ENCODE assay signal across 12 mouse cellular contexts in genomic region chr2:156781836-156782480, GRCm38 (mm10). TPM values are rescaled to one million over a fixed set of nuclear protein-coding genes. Genes with fewer than 3 reads are reported as not detected.
A peak's percentile ranks its signal among the peaks of the same experiment; 100 is the strongest.
DNase-seq lines count a peak whose midpoint lies in the region; ATAC-seq and TF ChIP-seq lines count a peak whose summit lies in the region.
"Had no signal": no experiment of that assay in that cellular context is flagged by ENCODE, and none has a peak within 500 bp of the region (broad histone marks: within the 10 kb centered on the region; RNA-seq: fewer than 3 reads in every experiment).

No protein-coding gene starts in this region.

- H3K4me1 ChIP-seq in lung, embryonic 14.5 days (ENCODE audit: insufficient read depth) = peaks cover 6% of the 10 kb centered on the region
- no peaks in the 10 kb centered on the region for H3K4me1 ChIP-seq in lung, adult 2 months (ENCODE audit: control insufficient read depth, insufficient read depth, low read length)
- H3K4me1 ChIP-seq in MEL (ENCODE audit: control insufficient read depth in 1 of 2, insufficient read depth in 2 of 2, low read length in 2 of 2) = peaks cover 19 to 52% of the 10 kb centered on the region in 2 experiments
- peaks cover 35% of the 10 kb centered on the region for H3K4me1 ChIP-seq in embryonic facial prominence, embryonic 10.5 days
- peaks cover 5% of the 10 kb centered on the region; the same call in 1 of the 2 replicates for H3K4me1 ChIP-seq in kidney, embryonic 14.5 days (ENCODE audit: control insufficient read depth, insufficient read depth, low read length)

- no peak overlapping the region for H3K4me2 ChIP-seq in lung, embryonic 14.5 days
- H3K4me2 ChIP-seq in kidney, embryonic 14.5 days (replicated peaks; ENCODE audit: low read depth, low read length) = no peak overlapping the region
- H3K4me2 ChIP-seq: embryonic facial prominence, embryonic 13.5 days had no signal

- TF ChIP-seq RAD21 in MEL (IDR thresholded peaks at IDR 0.05; ENCODE audit: low read depth, low read length) = peak; percentile 23

- peaks cover 8% of the 10 kb centered on the region; the same call in 1 of the 2 replicates for H3K36me3 ChIP-seq in lung, embryonic 14.5 days (ENCODE audit: insufficient read depth)
- H3K36me3 ChIP-seq in MEL (ENCODE audit: control insufficient read depth in 1 of 2, insufficient read depth in 2 of 2, low read length in 2 of 2) = peaks cover 0 to 31% of the 10 kb centered on the region in 2 experiments; a peak in 2 of 4 replicates
- H3K36me3 ChIP-seq in embryonic facial prominence, embryonic 10.5 days (replicated peaks) = no peaks in the 10 kb centered on the region
- H3K36me3 ChIP-seq in kidney, embryonic 14.5 days (ENCODE audit: control insufficient read depth, insufficient read depth, low read length) = no peaks in the 10 kb centered on the region

- no peaks in the 10 kb centered on the region for H3K9me3 ChIP-seq in lung, embryonic 14.5 days (ENCODE audit: low read depth, low read length)
- no peaks in the 10 kb centered on the region for H3K9me3 ChIP-seq in MEL (replicated peaks; ENCODE audit: insufficient read depth, low read length)
- H3K9me3 ChIP-seq in embryonic facial prominence, embryonic 10.5 days = 0 out of 2 replicates have a peak, but pooled peaks cover 7% of the 10 kb centered on the region
- no peaks in the 10 kb centered on the region for H3K9me3 ChIP-seq in kidney, embryonic 14.5 days (ENCODE audit: control insufficient read depth, low read length)

- no peaks in the 10 kb centered on the region for H3K79me2 ChIP-seq in MEL (ENCODE audit: control insufficient read depth, insufficient read depth, low read length, poor library complexity)

- TF ChIP-seq CTCF in lung, embryonic 14.5 days (IDR thresholded peaks at IDR 0.05; ENCODE audit: low read depth) = 0 out of 2 replicates have a peak, but pooled peaks have one; percentile 10
- no peak for TF ChIP-seq CTCF in lung, adult 2 months (IDR thresholded peaks at IDR 0.05; ENCODE audit: insufficient read depth, low read length)
- peak; percentile 21 to 57 (median 28); a peak in 5 of 6 replicates for TF ChIP-seq CTCF in MEL (IDR thresholded peaks at IDR 0.05 in 2 of 3, conservative IDR thresholded peaks at IDR 0.05 in 1 of 3; ENCODE audit: control insufficient read depth in 1 of 3, insufficient read depth in 1 of 3, low read depth in 2 of 3, low read length in 3 of 3, poor library complexity in 1 of 3, severe bottlenecking in 1 of 3)

- WGBS in lung, embryonic 14.5 days = 63% methylated on average over 4 of the region's 4 CpGs
- WGBS in lung, adult 2 months = 80% methylated on average over 4 of the region's 4 CpGs
- 70% methylated on average over 4 of the region's 4 CpGs for WGBS in embryonic facial prominence, embryonic 10.5 days
- 80% methylated on average over 4 of the region's 4 CpGs for WGBS in kidney, embryonic 14.5 days

- TF ChIP-seq EP300 in MEL (IDR thresholded peaks at IDR 0.05; ENCODE audit: low read depth in 1 of 2, low read length in 2 of 2) = peak; percentile 66 to 83

- ATAC-seq in lung, embryonic 14.5 days (ENCODE audit: insufficient read depth) = no peak
- ATAC-seq in megakaryocyte-erythroid progenitor cell, adult 5-6 weeks (replicated peaks; ENCODE audit: low FRiP score, low TSS enrichment, poor library complexity, severe bottlenecking) = peak; percentile 37
- ATAC-seq in kidney, embryonic 14.5 days (ENCODE audit: low FRiP score, low TSS enrichment) = no peak
- ATAC-seq: forebrain, postnatal 0 days had no signal

- H3K4me3 ChIP-seq in lung, embryonic 14.5 days (ENCODE audit: low read depth, low read length) = no peak overlapping the region
- no peak overlapping the region for H3K4me3 ChIP-seq in lung, adult 2 months (replicated peaks; ENCODE audit: extremely low read depth, low read depth, low read length)
- no peak overlapping the region for H3K4me3 ChIP-seq in MEL (ENCODE audit: control insufficient read depth in 1 of 2, insufficient read depth in 1 of 2, low read depth in 2 of 2, low read length in 2 of 2)
- no peak overlapping the region for H3K4me3 ChIP-seq in embryonic facial prominence, embryonic 10.5 days
- no peak overlapping the region for H3K4me3 ChIP-seq in kidney, embryonic 14.5 days (ENCODE audit: low read length)
- H3K4me3 ChIP-seq: embryonic facial prominence, embryonic 13.5 days had no signal

- no peak overlapping the region for H3K9ac ChIP-seq in lung, embryonic 14.5 days
- H3K9ac ChIP-seq in MEL (ENCODE audit: control insufficient read depth, low read depth, low read length, poor library complexity, severe bottlenecking) = peak overlapping the region; percentile 51
- no peak overlapping the region for H3K9ac ChIP-seq in kidney, embryonic 14.5 days (ENCODE audit: low read depth, low read length)
- H3K9ac ChIP-seq: embryonic facial prominence, embryonic 13.5 days; forebrain, postnatal 0 days had no signal

- H3K27me3 ChIP-seq in lung, embryonic 14.5 days (ENCODE audit: insufficient read depth, low read length) = no peaks in the 10 kb centered on the region
- no peaks in the 10 kb centered on the region for H3K27me3 ChIP-seq in MEL (ENCODE audit: control insufficient read depth in 1 of 2, insufficient read depth in 2 of 2, low read length in 2 of 2)
- peaks cover 12% of the 10 kb centered on the region for H3K27me3 ChIP-seq in embryonic facial prominence, embryonic 10.5 days (replicated peaks; ENCODE audit: low read depth, poor library complexity, severe bottlenecking)
- no peaks in the 10 kb centered on the region for H3K27me3 ChIP-seq in kidney, embryonic 14.5 days (ENCODE audit: control insufficient read depth, insufficient read depth, low read length)
- H3K27me3 ChIP-seq: embryonic facial prominence, embryonic 13.5 days had no signal

- DNase-seq in lung, embryonic 14.5 days = no peak
- no peak for DNase-seq in lung, adult 2 months
- DNase-seq in MEL (ENCODE audit: low read depth, low spot score) = peak; percentile 75
- DNase-seq in embryonic facial prominence, embryonic 10.5 days (ENCODE audit: low spot score) = no peak
- DNase-seq in left cerebral cortex, adult 18-20 months (ENCODE audit: low spot score in 2 of 2) = no peak
- DNase-seq: cerebellum, adult 9-11 months; forebrain, postnatal 0 days; kidney, adult 11 months; lung, adult 18-20 months had no signal

- no peak for TF ChIP-seq POLR2A in lung, adult 2 months (IDR thresholded peaks at IDR 0.05; ENCODE audit: borderline replicate concordance, extremely low read depth, low read depth, low read length)
- TF ChIP-seq POLR2A in MEL (IDR thresholded peaks at IDR 0.05; ENCODE audit: control insufficient read depth in 1 of 2, insufficient read depth in 1 of 2, low read depth in 1 of 2, low read length in 2 of 2, poor library complexity in 1 of 2) = no peak

- no peak overlapping the region for H3K27ac ChIP-seq in lung, embryonic 14.5 days (ENCODE audit: low read depth)
- peak overlapping the region; percentile 96 for H3K27ac ChIP-seq in MEL (ENCODE audit: control insufficient read depth, low read depth, low read length)
- H3K27ac ChIP-seq in embryonic facial prominence, embryonic 10.5 days (replicated peaks) = peak overlapping the region; percentile 11; the same call in 1 of the 2 replicates
- H3K27ac ChIP-seq in kidney, embryonic 14.5 days (ENCODE audit: low read depth, low read length) = no peak overlapping the region
- H3K27ac ChIP-seq: embryonic facial prominence, embryonic 13.5 days had no signal

TF ChIP-seq in MEL, 35 proteins besides CTCF, POLR2A, EP300 and RAD21 (continues in another document):
- TF ChIP-seq TCF12 (IDR thresholded peaks at IDR 0.05; ENCODE audit: low read depth, low read length) = peak; percentile 52; the same call in 1 of the 2 replicates
- no peak for TF ChIP-seq NELFE (IDR thresholded peaks at IDR 0.05; ENCODE audit: low read depth, low read length)
- peak; percentile 82 for TF ChIP-seq TAL1 (IDR thresholded peaks at IDR 0.05; ENCODE audit: low read length)
- no peak for TF ChIP-seq HCFC1 (IDR thresholded peaks at IDR 0.05; ENCODE audit: low read depth, low read length)
- no peak for TF ChIP-seq MEF2A (IDR thresholded peaks at IDR 0.05; ENCODE audit: extremely low read depth, insufficient replicate concordance, low read depth, low read length, poor library complexity, severe bottlenecking)
- peak; percentile 74; the same call in 1 of the 2 replicates for TF ChIP-seq BHLHE40 (IDR thresholded peaks at IDR 0.05; ENCODE audit: borderline replicate concordance, low read depth, low read length)
- TF ChIP-seq RCOR1 (IDR thresholded peaks at IDR 0.05; ENCODE audit: low read depth, low read length) = peak; percentile 38; the same call in 1 of the 2 replicates
- TF ChIP-seq MYB (IDR thresholded peaks at IDR 0.05; ENCODE audit: low read depth, low read length) = no peak
- TF ChIP-seq TBP (IDR thresholded peaks at IDR 0.05; ENCODE audit: low read depth, low read length) = no peak
- no peak for TF ChIP-seq POLR2AphosphoS5 (IDR thresholded peaks at IDR 0.05; ENCODE audit: borderline replicate concordance, low read depth, low read length)

RNA-seq across cellular contexts. Expression of gene Myl9, which starts 6.7 kb away (rescaled TPM):
- polyA plus RNA-seq in lung, embryonic 14.5 days (2014; fragmentation: Nextera tagmentation; extraction: Ambion mirVana) = 397 and 446 TPM in 2 replicates
- polyA plus RNA-seq in lung, adult 2 months (2012; rRNA removed) = 174 and 258 TPM in 2 replicates
- 1.2 and 2.8 TPM in 2 replicates for total RNA-seq in MEL (2012; rRNA removed)
- polyA plus RNA-seq in MEL (2012; ENCODE audit: insufficient read depth in 1 of 2, insufficient read length in 2 of 2, low read depth in 1 of 2, low replicate concordance in 2 of 2, missing spikeins in 1 of 2) = 1 to 10 TPM in 1 of 2 experiments, not detected in 1; 1.3 TPM
- polyA plus RNA-seq in embryonic facial prominence, embryonic 10.5 days (2016; fragmentation: Nextera tagmentation; extraction: Ambion mirVana) = 82.9 and 91.7 TPM in 2 replicates
- not detected in 2 replicates for total RNA-seq in megakaryocyte-erythroid progenitor cell, adult 5-6 weeks (2014; fragmentation: Nextera tagmentation)
- total RNA-seq in megakaryocyte-erythroid progenitor cell, adult 5-6 weeks (2017) = not detected in 2 replicates
- 218 and 250 TPM in 2 replicates for polyA plus RNA-seq in kidney, embryonic 14.5 days (2014; fragmentation: Nextera tagmentation; extraction: Ambion mirVana)
- total RNA-seq in left cerebral cortex, adult 18-20 months (2021) = 10 to 100 TPM; 13.2 to 15.3 TPM

RNA-seq across cellular contexts. Expression of gene Tgif2, which starts 57.8 kb away (rescaled TPM):
- polyA plus RNA-seq in lung, embryonic 14.5 days (2014; fragmentation: Nextera tagmentation; extraction: Ambion mirVana) = 69.1 and 75.1 TPM in 2 replicates
- polyA plus RNA-seq in lung, adult 2 months (2012; rRNA removed) = 8.4 and 11.8 TPM in 2 replicates
- 15.2 and 16.9 TPM in 2 replicates for total RNA-seq in MEL (2012; rRNA removed)
- 10 to 100 TPM in 1 of 2 experiments, not detected in 1; 43.3 TPM for polyA plus RNA-seq in MEL (2012; ENCODE audit: insufficient read depth in 1 of 2, insufficient read length in 2 of 2, low read depth in 1 of 2, low replicate concordance in 2 of 2, missing spikeins in 1 of 2)
- polyA plus RNA-seq in embryonic facial prominence, embryonic 10.5 days (2016; fragmentation: Nextera tagmentation; extraction: Ambion mirVana) = 112 and 114 TPM in 2 replicates
- total RNA-seq in megakaryocyte-erythroid progenitor cell, adult 5-6 weeks (2014; fragmentation: Nextera tagmentation) = 17.1 and 27.3 TPM in 2 replicates
- total RNA-seq in megakaryocyte-erythroid progenitor cell, adult 5-6 weeks (2017) = 16.3 and 17.5 TPM in 2 replicates
- 67.8 and 78.1 TPM in 2 replicates for polyA plus RNA-seq in kidney, embryonic 14.5 days (2014; fragmentation: Nextera tagmentation; extraction: Ambion mirVana)
- total RNA-seq in left cerebral cortex, adult 18-20 months (2021) = 1 to 10 TPM in 1 of 2 experiments, under 1 TPM in 1; 0.40 to 1.3 TPM

Comparison
In these comparisons a context has a peak if more than half of its experiments do, and no peak if none do; other contexts are left out.
1. H3K27ac ChIP-seq: peak in MEL (single experiment) and embryonic facial prominence, embryonic 10.5 days (single experiment); none in lung, embryonic 14.5 days (single experiment) and kidney, embryonic 14.5 days (single experiment).
2. RNA of gene Myl9, which starts 6.7 kb away (polyA plus RNA-seq): 397 to 446 TPM in lung, embryonic 14.5 days, 174 to 258 TPM in lung, adult 2 months, 218 to 250 TPM in kidney, embryonic 14.5 days and 82.9 to 91.7 TPM in embryonic facial prominence, embryonic 10.5 days; 1.3 TPM in MEL; every median in the first group is over 10 times any median in the second.